Mouse (Mus musculus): ENCODE measurements at regions not wholly inside any gene's neighbourhood (a gene's known extent, or its start where the extent isn't known, plus 50 kb on each side); places are given as distances from the start of the nearest gene placed in this dataset.

DNA sequence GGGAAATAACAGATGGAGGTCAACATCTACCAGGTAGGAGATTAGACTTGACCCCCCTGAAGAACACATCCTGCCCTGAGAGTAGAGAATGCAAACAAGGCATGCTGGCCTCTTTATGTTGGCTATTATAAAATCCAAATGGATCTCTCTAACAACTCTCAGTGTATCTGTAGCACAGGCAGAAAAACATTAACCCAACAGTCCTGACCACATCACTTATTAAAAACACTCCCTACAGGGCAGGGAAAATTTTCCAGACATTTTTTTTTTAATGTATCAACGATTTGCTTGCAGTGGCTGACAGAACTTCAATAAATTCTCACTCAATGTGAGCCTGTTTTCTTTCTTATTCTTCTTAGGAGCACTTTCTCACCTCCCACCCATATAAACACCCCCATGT, 511.4 kb downstream of the Cdk5rap2 start:
- DNase-seq: no peak

DNA sequence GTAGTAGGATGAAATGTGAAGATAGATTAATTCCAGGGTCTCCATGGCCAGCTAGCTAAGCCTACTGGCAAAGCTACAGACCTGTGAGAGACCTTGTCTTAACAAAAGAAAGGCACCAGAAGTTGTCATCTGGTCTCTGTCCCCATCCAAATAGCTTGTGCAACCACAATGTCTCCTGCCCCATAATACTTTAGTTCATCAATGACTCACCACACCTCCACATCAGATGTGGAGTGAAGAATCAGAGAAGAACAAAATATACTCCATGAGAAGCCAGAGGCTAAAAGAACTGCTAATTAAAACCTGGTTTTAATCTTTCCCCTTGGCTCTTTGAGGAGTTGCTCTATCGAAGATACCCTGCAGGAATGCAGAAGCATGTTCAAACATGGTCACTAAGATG, 514.1 kb downstream of the Cdk5rap2 start:
- no peak for DNase-seq

DNA sequence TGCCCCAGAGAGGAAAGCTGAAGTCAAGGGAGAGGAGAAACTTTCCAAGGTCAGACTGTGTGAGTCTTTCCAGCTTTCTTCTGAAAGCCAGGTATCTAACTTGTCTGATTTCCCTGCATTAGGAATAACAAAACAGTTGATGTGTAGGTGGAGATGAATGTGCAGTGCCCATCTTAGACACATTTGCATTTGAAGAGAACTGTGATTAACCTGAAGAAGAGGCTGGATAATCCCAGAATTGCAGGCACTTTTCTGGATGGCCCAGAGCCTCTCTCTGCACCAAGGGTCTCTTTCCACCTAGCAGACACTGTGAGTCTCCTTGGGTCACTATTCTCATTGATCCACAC, 517.4 kb downstream of the Cdk5rap2 start:
- DNase-seq: no peak

DNA sequence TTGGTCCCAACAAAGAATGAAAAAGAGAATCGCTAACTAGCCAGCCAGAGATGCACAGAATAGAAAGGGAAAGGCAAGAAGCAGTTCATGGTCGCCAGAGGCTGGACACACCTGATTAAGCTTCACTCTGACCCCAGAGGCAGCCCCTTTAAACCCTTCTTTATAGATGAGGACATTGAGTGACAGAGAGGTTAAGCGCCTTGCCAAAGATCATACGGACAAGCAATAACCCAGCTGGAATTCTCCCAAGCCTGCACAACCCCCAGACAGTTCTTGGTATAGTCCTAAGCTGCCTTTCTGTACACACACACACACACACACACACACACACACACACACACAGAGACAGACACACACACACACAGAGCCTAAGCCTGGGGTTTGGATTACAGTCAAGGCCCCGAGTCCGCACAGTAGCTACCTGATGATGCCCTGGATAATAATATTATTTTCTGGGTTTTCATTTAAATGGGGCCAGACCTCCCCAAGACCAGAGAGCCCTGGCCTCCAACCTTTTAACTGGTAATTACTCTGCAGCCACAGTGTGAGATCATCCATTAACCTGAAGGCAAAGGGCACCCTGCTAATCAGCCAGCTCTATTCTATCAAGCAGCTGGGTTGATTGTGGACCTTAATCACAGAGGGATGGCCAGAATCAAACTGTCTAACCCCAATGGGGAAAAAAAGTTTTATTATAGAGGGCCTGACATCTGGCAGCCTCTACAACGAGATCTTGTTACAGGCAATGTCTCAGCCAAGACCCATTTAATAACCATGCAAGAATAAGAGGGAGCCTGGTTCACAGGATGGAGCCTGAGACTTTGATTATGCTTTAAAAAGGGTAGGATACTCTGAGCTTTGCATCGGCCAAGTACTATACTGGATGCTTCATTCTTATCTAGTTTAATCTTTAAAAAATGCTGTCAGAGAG, 518.1 kb downstream of the Cdk5rap2 start:
- no peak for DNase-seq

DNA sequence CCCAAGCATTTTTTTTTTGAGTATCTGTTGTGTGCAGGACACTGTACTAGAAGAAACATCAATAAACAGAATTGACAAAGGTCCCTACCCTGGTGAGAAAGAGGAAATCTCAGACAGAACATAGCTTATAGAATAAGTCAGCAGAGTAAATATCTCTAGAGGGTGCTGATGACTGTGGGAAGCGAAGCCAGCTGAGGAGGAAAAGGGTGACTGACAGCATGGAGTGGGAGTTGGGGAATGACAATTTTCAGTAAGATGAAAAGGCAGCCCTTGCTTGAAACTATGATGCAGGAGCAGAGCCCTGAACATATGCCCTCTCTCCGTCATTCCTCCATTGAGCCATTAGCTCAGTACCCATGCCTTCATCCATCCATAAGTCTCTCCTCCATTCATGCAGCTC, 519.6 kb downstream of the Cdk5rap2 start:
- no peak for DNase-seq

DNA sequence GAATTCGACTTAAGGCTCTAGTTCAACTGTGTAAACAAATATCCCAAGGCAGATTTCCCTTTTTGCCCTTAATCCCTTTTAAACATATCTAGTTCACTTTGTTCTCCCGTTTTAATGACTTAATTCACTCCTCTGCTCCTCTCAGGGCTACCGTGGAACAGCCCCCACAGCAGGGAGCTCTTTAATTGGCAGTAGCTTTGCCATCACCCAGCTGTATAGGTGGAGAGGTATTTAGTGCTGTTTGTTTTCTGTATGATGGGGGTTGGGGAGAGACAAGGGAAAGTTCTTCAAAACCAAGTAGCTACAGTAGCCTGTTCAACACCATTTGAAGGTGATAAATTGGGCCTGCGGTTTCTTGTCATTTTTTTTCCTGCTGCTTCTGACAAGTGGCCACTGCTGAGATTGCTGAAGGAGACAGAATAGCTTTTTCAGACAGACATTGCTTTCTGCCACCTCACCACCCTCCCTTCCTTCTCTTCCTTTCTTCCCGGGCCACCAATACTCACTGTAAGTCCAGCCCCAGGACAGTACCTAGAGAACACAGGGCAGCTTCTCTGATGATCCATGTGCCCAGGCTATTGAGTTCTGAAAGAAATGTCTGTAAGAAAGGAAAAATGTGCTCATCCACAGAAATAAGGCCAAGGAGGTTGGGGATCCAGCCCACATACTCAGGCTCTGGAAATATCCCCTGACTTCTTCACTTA, 520.2 kb downstream of the Cdk5rap2 start:
- no peak for DNase-seq

DNA sequence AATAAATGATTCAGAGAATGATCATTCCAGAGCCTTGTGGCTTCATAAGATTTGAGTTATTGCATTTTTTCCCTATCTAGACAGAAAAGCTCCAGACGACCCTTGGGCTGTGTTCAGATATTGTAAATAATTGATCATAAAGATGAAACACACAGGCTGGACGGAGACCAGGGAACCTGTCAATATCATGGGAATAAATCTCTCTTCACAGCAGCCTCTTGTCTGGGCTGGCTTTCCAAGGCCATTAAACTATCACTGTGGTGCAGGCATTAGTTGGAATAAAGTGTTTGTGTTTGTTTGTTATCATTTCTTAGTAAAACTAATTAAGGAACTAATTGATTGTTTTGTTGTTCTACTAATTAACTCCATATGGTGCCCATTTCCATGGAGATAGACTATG, 533.5 kb downstream of the Cdk5rap2 start:
- no peak for DNase-seq

DNA sequence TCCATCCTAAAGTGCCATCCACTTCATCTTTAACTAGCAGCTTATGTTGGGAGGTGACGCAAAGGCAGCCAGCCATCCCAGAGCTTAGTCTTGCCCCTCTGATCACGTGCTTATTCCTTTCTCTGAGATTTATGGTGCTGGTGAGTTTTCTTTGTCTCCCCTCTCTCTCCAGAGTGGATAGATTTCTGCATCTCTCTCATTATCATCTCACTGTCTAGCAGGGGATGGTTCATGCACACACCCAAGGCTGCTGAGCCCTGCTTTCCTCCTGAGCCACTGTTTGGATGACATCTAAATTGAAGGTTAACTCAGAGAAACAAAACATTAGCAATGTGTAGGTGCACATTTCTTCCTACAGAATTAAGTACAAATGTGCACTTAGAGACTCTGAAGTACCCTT, 539.6 kb downstream of the Cdk5rap2 start:
- DNase-seq: no peak

DNA sequence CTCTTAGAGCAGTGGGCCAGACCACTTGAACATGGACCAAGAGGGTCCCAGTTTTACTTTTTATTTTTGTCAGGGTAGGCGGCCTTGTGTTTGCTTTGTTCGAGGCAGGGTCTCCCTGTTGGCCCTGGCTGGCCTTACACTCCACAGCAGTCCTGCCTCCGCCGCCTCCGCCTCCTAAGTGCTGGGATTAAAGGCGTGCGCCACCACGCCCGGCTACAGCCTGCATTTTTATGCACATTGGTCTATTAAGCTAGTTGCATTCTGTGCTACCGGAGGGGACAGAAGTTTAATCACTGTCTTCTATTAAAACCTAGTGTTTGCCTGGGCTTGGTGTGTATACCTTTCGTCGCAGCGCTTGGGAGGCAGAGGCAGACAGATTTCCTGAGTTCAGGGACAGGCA, 555.2 kb downstream of the Cdk5rap2 start:
- DNase-seq: no peak

DNA sequence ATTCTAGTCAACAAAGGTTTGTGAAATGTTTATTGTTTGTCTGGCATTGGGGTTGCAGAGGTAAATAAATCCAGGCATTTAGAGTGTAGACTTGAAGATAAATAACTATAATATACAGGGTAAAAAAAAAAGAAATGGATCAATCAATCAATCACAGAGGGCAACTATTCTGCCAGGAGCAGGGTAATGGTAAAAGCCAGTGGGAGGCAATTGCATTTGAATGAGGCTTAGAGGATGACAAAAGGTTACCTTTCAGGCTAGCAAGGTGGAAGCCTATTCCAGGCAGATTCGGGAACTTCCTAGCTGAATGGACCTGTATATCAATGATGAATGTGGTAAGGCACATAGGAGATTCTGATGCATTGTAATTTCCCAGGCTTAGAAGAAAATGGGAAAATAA, 557.6 kb downstream of the Cdk5rap2 start:
- DNase-seq: no peak

DNA sequence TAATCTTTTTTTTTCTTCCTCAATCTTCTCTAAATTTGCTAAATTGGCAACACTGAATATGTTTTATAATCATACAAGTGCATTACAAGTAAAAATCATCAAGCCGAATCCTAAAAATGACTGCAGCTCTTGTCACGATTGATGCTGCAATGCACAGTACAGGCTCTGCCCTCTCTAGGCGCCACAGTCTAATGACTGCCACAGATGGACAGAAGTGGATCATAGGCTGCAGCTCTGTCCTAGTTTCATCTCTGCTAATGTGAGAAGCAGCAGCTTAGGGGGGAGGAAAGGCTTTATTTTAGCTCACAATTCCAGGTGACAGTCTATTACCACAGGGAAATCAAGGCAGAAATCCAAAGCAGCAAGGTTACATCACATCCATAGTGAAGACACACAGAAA, 560.8 kb downstream of the Cdk5rap2 start:
- DNase-seq: peak; percentile 11

DNA sequence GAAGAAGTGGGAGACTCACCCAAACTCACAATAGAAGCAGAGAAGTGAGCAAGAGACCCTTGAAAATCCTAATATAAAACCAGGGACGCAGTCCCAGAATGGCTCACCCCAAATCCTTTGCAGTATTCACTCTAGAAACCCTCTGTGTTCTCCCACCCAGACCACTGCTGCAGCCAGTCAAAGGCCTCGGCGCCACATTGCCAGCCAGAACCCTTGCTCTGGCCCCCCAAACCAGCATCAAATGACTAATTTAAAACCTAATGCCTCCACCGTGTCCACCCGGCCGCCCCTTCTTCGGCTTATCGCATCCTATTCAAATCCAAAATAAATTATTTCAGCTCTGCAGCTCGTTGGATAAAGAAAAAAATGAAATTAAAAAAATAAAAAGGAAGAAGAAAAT, 570.4 kb downstream of the Cdk5rap2 start:
- DNase-seq: no peak

DNA sequence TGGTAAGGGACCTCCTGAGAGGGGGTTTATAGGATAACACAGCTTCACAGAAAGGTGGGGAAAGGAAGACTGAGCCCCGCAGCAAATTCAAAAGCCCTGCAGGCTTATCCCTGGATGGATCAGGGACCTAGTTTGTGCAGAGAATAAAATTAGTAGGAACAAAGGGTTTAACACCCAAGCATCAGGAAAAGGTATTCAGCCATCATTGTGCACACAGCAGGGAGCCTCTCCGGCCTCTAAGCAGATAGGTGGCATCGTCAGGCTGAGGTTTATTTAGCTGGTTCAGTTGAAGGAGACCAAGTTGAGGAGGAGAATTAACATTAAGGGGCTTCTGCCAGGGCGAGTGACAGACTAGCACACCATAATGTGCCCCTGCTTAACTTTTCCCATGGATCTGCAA, 571.3 kb downstream of the Cdk5rap2 start:
- DNase-seq: no peak

DNA sequence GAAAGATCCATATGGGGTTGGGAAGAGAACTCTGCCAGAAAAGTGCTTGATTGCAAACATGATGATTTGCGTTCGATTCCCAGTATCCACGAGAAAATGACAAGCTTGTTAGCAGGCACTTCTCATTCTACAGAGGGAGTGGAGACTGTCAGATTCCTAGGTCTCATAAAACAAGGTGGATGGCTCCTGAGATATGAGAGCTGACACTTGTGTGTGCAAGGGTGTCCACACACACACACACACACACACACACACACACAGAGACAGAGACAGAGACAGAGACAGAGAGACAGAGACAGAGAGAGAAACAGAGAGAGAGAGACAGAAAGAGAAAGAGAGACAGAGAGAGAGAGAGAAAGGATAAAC, 585.4 kb downstream of the Cdk5rap2 start:
- no peak for DNase-seq

DNA sequence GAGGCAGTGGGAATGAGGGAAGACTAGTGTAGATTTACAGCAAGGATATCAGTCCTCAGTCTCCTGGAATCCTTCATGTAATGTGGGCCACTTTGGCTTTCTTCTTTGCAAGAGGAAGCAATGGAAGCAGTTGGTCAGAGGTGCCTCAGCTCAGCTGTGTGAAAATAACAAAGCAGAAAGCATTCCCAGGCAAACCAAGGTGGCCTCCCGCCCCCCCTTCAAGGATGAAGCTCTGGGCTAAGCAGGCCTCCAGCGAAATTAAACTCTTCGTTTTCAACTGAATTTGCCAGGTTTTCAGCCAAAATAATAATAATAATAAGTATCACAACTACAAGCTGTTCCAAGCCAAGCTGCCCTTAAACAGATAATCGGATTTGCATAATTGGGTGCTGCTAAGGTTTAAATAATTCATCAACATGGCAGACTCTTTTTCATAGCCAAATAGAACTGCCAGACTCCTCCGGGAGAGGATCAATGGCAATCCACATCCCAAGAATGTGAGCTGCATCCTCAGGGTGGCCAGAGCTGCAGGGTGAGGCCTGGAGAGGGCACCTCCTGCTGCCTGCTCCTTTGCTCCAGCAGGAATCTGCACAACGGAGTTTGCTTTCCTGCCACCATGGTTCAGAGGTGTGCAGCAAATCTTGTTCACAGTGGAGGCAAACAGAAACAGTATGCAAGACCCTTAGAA, 585.9 kb downstream of the Cdk5rap2 start:
- DNase-seq: no peak

DNA sequence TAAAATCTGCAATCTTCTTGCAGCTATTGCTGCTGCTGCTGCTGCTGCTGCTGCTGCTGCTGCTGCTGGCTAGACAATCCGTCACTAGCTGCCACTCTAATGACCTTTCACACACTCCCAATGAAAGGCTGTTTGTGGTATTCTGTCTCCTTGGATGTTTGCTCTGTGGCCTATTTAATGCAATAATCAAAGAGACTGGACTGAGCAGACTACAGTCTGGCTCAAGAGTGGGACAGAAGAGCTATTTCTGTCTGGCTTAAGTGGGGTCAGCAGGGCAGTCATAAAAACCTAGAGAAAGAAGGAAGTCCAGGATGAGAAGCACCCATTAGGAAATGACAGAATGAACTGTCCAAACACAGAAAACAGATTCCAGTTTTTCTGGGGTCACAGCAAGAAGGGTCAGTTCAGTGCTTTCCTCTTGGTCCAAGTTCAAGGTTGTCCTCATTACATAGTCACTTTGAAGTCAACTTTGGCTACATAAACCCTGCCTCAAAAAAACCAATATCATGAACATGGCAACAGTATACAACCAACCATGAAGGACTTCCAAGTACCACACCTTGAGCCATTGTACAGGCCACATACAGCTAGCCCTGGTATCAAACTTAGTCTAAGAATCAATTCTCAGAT, 586.8 kb downstream of the Cdk5rap2 start:
- DNase-seq: no peak

DNA sequence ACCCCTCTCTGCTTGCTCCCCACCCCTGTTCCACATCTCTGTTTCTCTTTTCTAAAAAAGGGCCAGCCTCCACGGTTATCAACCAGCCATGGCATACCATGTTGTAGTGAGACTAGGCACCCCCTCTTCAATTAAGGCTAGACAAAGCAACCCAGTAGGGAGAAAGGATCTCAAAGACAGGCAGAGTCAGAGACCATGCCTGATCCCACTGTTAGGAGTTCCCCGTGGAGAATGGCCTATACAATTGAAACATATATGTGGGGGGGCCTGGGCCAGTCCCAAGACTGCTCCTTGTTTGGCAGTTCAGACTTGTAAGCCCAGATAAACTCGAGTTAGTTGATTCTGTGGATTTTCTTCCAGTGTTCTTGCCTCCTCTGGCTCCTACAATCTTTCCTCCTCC, 591.4 kb downstream of the Cdk5rap2 start:
- no peak for DNase-seq

DNA sequence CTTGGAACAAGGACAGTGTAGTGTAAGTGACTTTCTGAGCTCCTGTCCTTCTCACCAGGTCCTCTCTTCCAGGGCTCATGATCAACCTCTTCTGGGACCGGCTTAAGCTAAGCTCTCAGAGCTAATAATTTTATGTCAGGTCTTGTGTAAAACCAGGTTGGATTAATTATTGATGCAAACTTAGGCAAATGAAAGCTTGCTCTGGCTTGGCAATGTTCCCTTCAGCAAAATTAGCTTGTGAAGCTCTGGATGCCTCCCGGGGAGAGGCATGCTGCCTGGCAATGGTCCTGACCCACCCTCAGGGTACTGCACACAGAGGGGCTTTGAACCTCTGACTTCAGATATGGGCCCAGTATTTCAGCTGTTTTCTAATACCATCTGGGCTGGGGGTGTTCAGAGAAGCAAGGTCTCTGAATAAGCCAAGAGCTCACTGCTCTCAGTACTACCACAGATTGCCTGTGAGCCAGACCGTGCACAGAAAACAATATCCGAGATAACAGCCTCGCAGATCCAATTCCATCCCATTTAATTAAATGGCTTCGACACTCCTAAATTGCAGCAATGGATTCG, 624.7 kb downstream of the Cdk5rap2 start:
- no peak for DNase-seq

DNA sequence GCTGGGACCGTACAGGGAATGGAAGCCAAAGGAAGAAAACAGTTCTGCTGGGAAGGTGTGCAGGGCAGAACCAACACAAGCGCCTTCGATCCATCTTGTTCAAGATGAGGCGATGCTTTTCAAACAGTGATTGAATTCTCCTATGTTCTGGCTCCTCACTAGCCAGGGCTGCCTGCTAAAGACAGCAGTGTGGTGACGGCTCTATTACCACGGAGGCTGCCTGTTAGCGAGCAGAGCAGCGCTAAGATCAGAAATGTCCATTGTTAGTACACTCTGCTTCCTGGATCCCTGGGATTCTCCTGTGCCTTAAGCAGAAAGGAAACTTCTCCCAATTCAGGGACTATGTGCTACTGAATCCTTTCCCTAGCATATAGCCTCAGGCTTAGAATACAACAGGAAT, 629.0 kb downstream of the Cdk5rap2 start:
- no peak for DNase-seq

DNA sequence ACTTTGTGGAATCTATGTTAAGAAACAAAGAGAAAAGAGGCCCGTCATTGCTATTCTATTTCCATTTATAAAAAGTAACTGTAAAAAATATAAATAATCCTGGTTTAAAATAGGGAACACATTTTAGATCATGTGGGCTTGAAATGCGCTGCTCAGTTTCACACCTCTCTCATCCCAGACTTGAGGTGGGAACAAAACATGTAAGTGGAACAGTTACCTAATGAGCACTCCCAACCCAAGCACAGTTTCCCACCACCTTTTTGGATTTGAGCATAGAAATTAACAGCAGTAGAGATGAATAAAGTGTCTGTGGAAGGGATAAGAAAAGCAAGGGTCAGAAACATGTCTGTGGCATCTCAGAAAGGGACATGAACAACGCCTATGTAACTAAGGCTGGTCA, 648.4 kb downstream of the Cdk5rap2 start:
- DNase-seq: no peak

DNA sequence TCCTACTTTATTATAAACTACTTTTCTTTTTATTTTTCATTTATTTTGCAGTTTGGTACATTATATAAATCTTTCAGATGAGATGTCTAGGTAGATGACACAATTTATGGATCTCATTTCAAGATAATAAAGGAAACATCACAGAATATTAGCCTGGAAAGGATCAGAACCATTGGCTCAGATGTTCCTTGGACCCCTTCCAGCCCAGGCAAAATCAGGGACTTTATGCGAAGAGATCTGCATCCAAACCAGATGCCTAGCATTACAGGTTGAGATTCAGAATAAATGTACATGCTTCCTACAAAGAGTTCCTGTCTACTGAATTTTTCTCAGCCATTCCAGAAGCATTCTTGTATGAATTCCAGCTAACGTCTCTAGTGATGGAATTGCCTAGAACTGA, 650.6 kb downstream of the Cdk5rap2 start:
- no peak for DNase-seq

DNA sequence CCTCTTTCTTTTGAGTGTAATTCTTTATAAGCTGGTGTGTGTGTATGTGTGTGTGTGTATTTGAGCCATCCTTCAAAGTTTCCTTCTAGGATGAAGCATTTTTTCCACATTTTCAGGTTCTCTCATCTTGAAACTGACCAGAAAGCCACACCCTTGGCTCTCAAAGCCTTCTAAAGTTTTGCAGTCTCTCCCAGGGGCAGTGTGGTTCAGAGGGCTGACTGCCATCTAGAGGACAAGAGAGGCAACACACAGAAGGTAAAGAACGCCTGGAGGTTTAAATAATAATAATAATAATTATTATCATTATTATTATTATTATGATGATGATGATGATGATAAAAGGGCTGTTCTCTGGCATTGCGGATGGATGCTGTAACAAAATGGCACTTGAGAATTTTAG, 655.7 kb downstream of the Cdk5rap2 start:
- no peak for DNase-seq

DNA sequence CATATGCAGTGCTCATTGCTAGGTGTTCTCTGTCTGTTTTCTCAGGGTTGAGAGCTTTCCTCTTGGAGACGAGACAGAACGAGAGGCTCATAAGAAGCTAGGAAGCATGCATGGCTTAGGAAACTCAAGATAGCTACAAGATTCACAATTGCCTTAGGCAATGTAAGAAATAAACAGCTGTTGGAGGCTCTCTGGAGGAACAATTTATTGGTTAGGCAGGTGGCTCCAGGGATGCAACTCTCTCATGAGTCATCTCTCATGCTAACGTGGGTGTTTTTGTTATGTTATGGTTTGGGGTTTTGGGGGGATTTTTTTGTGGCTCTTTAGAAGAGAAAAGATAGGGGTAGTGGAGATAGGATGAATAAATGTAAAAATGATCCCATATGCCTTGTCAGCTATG, 657.2 kb downstream of the Cdk5rap2 start:
- DNase-seq: no peak
